Mouse (Mus musculus) frontal cortex, postnatal 10 days (tissue): ENCODE results near the gene Ninj2.

Experiments used
- DNase-seq, 2 experiments: peaks; one replicate each; pipeline ENCODE4 v3.0.0; 2022; ENCODE audit warnings: low spot score in 2 of 2, mixed read lengths in 1 of 2

Gene Ninj2

DNA sequence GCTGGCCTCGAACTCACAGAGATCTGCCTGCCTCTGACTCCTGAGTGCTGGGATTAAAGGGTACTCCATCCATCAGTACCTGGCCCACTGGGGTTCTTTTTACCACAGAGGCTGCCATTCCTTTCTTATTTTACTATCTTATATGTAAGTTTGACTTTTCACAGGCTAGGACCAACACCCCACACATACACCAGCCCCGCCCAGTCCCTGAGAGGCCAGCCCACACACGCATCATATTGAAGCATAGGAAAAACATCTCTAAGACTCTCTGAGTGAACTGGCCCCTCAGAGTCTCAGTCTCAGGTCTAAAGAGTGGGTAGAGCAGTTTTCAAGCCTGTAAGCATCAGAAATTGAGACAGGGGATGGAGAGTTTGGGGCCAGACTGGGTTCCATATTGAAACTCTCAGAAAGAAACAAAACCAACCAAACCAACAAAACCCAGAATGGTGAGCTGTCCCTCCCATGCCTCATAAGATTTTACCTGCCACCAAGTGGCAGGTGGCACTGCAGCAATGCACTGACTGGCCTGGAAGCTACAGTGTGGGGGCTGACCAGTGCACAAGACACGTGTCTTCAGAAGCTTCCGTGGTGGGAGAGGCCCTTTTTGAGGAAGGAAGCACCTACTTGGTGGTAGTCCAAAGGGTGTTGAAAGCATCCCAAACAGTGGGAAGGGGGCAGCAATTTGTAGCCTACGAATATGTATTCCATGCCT, 86.0 kb downstream of the Ninj2 start:
- DNase-seq = no peak

DNA sequence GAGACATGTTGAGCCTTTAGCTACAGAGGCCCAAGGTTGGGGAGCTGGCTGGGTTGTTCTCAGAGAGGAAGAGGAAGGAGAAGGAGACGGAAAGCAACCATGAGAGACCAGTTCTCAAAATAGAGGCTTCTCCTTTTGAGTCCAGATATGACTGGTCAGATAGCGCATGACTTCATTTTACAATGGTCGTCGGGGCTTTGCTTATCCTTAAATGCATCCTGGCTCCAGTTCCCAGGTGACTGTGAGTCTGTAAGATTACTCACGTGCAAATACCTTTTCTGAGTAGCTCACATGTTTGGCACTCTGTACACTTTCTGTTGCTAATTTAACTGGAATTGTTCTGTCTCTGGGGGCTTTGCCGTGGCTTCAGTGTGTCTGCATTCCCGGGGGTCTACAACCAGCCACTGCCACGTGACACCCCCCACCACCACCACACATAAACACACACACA, 86.6 kb downstream of the Ninj2 start:
- no peak for DNase-seq

DNA sequence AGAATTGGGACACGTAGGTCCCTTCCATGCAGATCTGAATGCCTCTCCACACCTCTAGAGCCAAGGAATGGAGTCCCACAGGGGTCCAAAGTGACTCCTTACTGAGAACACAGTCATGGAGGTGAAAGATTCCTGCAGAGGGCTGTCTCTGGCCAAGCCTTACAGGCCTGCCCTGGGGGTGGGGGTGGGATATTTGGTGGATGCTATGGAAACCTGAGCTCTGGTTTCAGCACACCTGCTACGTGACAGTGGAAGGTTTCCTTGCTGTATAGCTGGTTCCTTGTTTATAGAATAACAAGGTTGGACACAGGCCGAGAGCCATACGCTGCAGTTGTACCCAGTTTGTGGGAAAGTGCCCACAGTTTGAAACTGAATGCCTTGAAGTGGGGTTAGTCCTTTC, 87.3 kb downstream of the Ninj2 start:
- no peak for DNase-seq

DNA sequence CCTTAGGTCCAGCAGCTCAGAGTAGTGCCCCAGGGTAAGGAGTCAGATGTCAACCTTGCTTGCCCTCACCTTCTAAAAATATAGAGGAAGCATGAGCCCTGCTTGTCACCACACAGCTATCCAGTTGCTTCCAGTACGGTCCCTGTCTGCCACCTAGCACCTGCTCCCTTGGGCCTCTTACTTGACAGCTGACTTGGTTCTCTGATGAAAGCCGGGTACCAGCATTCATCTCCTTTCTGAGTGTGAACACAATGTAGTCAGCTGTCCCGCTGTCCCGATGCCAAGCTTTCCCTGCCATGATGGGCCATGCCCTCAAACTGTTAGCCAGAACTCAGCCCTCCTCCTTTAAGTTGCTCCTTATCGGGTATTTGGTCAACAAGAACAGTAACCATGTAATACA, 89.0 kb downstream of the Ninj2 start:
- DNase-seq = no peak

DNA sequence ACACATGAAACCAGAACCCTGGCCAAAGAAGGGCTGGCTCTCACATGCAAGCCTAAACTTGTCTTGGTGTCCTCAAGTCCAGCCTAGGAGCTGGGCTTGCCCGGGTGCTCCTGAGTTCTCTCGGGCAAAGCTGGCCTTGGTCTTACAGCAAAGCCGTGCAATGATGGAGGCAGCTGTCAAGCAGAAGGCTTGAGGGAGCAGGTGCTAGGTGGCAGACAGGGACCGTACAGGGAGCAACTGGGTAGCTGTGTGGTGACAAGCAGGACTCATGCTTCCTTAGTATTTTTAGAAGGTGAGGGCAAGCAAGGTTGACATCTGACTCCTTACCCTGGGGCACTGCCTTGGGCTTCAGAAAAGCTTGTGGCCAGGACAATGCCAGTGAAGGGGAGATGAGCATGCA, 90.6 kb downstream of the Ninj2 start:
- no peak for DNase-seq

DNA sequence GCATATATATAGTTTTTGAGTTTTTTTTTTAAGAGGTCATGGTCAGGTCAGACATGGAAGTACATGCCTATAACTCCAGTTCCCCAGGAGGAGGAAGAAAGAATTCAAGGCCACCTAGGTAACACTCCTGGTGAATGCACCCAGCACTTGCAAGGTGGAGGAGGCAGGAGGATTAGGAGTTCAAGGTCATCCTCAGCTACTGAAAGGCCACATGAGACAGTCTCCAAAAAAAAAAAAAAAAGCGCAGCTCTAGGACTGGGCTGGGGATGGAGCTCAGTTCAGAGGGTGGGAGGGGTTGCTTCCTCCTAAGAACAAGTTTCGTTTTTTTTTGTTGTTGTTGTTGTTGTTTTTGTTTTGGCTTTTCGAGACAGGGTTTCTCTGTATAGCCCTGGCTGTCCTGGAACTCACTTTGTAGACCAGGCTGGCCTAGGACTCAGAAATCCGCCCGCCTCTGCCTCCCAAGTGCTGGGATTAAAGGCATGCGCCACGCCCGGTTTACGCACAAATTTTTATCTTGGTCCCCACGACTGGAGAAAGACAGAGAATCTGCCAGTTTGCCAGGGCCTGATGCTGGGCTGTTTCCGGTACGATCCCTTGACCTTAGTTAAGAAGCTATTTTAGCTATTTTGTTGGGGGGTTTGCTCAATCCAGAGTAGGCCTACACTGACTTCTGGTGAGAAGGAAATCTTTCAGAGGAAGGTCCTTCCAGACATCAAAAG, 92.0 kb downstream of the Ninj2 start:
- no peak for DNase-seq

DNA sequence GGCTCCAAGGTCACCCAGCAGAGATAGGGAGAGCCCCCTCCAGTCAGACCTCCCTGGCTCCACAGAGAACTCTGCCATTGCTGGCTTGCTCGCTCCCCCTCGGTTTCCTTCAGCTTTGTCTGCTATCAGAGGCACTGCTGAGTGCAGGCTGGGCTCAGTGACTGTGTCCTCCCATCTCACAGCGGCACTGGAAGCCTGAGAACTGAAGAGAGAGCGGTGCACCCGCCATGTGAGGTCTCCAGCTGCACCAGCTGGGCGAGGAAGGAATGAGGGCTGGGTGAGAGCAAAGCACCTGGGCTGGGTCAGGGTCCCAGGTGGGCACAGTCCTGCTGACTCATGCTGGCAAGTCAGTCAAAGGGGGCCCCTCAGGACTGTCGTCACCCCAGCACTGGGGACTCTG, 92.6 kb downstream of the Ninj2 start:
- no peak for DNase-seq

DNA sequence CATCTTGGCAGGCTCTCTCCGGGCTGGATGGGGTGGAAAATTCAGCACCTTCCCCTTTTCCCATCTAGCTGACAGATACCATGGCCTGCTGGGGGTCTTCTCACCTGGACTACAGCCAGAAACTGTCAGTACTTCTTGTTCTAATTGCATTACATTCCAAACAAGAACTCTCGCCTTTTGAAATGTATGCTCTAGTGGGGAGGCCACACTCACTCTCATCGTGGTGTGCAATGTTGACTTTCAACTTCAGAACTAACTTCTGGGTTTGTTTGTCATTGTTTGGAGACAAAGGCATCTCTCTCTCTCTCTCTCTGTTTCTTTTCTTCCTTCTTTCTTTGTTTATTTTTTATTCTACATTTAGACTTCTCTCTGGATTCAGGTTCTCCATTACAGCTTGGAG, 93.4 kb downstream of the Ninj2 start:
- no peak for DNase-seq

DNA sequence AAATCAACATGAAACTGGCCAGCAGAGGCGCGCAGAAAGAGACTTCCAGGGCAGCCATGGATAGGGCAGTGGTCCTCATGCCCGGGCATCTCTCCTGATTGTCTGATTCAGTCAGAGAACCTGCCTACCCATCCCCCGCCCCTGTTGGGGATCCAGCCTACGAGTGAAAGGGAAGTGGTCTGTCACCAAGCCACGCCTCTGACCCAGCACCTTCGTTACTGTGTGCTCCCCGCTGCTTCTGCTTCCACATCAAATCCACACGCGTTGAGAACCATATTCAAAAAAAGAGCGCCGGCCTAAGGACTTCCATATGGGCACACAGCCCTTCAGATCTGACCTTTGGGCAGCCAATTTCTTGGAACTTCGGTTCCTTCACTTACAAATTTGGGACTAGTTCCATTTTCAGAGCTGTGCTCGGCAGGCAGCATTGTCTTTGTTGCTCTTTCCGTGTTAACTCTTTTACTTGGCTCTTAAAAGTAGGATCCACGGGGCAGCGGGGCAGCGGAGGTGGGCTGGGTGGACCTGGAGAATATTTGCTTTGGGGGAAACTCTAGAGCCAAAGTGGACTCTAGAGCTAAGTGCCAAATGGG, 94.5 kb downstream of the Ninj2 start:
- peak in 1 of 2 experiments; percentile 26 for DNase-seq

DNA sequence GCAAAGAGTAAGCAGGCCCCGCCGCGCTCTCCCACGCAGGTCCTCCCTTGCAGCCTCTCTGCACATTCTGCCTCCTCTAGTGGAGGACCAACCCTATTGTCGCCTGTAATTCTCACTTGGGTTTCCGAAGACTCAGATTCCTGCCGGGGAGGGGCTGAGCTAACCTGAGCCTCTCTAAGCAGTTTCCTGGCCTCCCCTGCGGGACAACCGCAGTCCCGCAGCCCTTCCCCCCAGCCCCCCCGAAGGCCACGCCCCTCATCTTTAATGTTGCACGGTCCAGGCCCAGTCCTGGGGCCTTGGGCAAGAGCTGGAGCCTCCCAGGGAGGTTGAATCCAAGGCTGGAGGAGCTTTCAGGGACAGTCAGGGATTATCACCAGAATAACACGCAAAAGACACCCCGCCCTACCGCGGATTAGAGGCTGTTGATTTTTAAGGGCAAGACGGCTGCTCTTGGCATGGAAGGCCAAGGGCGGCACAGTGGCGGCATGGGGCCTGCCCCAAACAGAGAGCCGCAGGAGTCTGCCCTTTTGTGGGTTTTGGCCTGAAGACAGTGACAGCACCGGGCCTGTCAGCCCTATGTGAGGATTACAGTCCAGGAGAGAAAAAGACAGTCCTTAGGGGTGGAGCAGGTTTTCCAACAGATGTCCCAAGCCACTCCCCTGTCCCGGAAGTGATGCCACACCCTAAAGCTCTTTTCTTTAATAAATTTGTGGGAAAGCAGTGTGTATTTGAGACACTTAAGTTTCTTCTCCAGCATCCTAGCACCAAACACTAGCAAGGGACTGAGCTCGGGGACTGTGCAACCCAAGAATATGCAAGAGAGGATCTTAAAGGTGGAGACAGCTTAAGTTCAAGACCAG, 95.5 kb downstream of the Ninj2 start:
- no peak for DNase-seq

DNA sequence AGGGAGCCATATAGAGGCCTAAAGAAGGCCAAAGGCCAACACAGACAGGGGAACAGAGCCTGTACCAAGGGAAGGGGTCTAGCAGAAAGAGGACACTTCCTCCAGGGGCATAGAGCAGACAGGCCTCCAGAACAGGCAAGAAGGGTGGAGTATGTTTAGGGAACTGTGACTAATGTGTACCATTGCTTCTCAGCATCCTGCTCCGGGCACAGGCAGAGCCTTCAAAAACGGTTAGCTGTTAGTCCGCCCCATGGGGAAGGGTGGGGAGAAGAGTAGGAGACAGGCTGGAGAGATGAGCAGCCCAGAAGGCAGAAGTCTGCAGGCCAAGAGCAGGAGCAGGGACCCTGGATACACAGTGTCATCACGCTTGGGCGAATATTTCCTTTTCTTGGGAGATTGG, 96.1 kb downstream of the Ninj2 start:
- DNase-seq = no peak

DNA sequence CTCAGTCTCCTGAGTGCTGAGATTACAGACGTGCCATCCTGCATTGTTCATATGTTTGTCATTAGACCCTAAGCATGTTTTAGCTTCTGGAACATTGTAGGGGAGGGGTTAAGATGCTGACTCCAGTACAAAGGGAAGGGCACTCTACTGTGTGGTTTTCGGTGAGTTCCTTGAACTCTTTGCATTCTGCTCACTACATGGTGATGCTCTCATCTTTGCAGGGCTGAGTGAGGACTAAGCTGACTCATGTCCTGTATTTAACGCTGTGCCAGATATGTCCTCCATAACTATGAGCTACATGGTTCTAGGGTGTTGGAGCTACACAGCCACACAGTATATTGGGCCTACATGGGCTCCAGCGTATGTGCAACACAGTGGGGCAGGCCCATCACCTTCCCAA, 97.2 kb downstream of the Ninj2 start:
- DNase-seq = no peak

DNA sequence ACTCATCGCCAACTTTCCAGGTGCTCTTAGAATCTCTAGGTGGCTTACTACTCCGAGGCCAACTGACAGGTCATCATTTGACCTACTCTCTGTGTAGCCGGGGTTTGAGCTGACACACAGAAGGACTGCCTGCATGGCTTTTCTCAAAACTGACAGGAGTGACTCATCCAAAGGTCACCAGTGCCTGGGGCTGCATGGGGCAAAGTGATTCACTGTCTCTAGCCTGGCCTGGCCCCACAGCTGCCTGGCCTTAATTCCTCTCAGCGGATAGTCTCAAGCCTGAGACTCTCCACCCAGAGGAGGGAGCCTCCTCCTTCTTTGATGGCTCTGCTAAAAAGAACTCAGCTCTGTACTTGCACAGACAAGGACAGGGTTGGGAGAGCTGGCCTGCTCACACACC, 97.8 kb downstream of the Ninj2 start:
- DNase-seq = no peak

DNA sequence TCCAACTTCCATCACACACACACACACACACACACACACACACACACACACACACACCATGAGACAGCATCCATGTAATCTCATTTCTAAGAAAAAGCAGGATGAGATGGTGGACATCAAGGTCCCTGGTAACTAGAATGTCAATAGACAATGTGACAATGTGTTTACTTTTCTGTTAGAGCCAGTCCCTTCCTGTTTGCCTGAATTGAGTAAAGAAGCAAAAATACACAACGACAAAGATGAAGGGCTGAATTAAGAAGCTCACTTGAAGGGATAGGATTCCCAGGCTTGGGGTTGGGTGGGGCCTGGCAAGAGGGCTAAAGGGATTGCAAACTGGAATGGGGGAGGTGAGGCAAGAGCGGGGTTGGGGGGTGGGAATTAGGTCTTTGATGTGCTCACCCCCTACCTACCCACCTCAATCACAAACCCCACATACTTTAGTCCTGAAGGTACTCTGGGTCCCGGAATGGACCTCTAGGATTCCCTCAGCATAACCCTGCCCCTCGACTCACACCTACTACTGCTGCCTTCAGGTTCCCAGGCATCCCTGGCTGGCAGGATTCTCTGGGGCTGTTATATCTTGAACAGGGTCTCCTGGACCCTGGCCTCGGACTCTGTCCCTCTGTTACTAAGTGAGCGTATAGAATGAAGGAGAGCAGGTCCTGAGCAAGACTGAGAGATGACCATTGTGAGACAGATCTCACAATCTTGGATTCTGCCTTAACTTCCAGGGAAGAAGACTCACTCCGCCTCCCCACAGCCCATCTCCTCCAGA, 98.4 kb downstream of the Ninj2 start:
- no peak for DNase-seq

DNA sequence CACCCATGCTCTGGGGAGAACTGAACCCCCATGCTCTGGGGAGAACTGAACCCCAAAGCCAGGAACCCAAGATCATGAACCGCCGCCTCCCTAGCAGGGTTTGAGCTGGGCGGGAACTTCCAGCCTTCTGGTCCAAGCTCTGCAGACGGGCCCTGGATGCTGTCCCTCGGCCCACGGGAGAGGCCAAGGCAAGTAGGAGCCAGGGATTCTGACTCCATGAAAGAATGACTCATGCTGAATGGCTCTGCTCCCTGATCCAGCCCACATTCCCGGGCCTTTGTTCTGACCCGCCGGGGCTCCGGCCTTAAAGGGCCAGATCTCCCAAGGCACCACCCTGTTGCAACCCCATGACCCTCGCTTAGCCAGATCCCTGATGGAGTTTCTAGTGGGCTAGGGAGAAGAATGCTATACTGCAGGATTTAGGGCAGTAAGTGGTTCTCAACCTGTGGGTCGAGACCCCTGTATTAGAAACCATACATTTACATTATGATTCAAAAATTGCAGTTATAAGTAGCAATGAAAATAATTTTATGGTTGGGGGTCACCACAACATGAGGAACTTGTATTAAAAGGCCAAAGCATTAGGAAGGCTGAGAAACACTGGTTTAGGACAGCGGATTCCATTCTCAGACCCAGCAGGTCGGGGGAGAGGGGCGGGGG, 99.2 kb downstream of the Ninj2 start:
- DNase-seq = peak in 1 of 2 experiments; percentile 33

DNA sequence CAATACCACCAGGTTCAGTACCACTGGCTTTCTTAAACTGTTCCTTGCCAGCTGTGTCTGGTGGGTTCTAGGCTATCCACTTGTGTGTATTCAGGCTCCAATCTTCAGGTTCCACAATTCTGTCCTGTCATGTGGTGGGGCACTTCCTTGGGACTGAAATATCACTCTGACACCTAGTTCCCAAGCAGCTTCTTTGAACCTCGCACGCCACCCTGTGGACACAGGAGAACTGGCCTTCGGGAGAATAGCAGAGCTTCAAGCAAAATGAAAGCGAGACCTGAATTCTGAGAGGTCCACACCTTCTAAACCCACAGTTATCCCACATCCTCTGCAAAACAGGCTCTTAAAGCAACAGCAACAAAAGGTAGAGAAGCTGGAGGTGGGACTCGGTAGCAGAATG, 100.0 kb downstream of the Ninj2 start:
- DNase-seq = peak; percentile 62 to 74

DNA sequence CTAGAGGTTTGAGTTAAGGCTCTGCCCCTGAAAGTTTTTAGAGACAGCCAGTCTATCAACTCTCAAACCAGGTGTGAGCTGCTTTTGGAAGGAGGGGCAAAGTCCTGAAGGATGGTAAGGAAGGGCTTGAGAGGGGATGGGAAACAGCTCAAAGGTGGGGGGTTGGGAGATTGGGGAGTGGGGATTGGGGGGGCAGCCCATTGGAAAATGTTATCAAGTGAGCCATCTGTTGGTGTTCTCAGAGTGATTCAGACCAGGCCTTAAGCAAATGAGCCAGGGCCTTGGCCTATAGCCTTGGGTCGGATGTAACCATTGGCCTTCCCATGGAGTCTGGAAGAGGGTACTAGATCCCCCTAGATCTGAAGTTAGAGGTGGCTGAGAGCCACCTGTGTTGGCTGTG, 100.6 kb downstream of the Ninj2 start:
- DNase-seq = no peak

DNA sequence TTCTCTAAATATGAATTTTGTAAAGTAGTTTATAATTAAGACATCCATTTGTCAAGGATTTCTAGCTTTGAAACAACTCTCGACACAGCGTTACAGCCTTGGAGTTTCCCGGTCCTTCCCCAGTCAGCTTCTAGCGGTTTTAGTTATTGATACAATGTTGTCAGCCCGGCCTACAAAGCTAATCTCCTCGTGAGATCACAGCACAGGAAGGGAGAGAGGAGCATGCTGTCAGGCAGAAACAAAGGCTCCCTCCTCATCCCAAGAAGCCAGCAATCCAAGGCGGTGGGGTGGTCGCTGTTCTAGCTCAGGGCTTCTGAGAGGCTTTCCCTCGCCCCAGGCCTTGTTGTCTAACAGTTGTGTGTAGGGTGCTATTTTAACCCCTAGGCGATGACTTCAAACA, 101.2 kb downstream of the Ninj2 start:
- no peak for DNase-seq

DNA sequence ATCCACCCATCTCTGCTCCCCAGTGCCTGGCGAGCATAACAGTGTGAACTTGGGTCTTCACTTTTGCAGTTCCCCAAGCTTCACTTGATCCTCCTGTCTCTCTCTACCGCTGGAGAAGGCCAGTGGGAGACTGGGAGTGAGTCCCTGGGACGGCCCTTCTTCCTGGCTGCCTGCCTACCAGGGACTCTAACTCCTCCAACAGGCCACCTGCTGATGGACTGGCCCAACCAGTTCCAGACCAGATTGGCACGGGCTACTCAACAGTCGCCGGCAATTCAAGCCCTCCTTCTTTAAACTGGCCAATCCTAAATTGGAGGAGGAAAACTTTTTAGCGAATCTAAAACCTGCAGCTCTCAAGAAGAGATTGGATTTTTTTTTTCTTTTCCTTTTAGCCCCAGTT, 101.8 kb downstream of the Ninj2 start:
- no peak for DNase-seq

DNA sequence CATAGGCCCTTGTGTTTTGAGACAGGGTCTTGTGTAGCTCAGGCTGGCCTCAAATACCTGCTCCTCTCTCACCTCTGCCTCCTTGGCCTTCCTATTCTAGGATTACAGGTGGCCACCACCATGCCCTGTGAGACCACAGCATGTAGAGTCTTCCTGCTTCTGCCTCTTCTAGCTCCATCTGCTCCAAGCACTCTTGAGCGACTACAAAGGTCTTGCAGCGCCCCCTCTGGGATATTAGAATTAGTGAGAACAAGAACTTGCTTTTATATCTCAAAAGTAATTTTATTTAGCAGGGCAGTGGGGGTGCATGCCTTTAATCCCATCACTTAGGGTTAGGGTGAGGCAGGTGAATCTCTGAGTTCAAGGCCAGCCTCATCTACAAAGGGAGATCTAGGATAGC, 103.7 kb downstream of the Ninj2 start:
- no peak for DNase-seq

DNA sequence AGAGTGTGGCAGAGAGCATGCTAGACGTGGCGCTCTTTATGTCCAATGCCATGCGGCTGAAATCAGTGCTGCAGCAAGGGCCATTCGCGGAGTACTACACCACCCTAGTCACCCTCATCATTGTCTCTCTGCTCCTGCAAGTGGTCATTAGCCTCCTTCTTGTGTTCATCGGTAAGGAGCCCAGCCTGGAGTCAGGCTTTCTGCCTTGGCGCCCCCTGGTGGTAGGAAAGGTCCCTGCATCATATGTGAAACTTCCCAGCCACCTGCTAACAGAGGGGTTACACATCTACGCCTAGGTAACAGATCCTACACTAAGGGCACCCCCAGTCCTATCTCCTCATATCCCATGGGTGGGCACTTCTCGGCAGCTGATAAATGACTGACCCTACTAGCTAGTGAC, 104.8 kb downstream of the Ninj2 start:
- peak in 1 of 2 experiments; percentile 41 for DNase-seq
